Mouse (Mus musculus) mature B cell (primary cell): Measurements from ENCODE around the gene Rnf223.

Experiments used
- in situ Hi-C: fragments of 300-500 bp; cut with MboI; formaldehyde crosslinking; loops from 2 replicates; pipeline ENCODE4 v1.14.3; 2019

The Rnf223 gene

DNA sequence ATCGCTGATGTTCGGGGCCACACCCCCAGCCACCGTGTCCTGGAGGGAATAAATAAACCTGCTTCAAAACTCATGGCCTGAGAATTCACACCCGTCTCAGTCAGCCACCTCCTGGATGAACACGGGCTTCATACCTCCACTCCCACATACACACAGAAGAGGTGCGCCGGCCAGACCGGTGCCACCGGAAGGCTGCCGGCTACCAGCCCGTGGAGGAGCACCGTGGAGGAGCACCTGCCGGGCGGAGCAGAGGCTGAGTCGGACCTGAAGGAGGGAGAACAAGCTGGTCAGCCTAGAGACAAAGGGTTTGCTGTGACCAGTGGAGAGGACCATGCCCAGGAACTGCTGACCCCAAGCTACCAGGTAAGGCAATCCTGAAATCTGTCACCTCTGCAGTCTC is at the start of gene Rnf223:
Rnf223 (plus strand) TSS at position 78 of the 400 bp plus-strand sequence.
- in situ Hi-C loops, result no loop called here

DNA sequence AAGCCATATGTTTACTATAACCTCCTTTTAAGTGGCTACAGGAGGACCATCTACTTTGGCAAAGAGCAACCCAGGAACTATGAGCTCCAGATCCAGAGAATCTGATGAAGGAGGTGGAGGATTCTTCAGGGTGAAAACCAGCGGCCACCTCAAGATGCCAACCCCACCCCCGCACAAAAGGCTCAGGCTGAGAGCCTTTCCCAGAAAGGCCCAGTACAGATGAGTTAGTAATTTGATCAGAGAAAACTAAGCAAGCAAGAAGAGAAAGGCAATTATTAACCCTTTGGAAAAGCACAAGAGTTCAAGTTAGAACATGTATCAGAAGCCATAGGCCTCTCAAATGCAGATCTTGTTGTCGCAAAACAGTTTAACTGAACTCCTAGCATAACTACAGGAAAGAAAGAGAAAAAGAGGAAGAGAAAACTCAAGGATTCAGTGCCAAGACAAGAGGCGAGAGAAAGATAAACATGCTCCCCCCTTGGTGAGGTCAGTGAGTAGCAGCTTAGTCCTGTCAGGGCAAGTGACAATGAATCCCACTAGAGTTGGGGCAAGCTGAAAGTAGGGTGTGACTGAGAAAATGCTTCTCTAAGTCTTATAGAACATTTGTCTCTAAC is 47.6 kb upstream of the Rnf223 start:
- in situ Hi-C loops, result no loop called here

- in situ Hi-C loops, result no loop called here
These were observed 47.0 kb upstream of the Rnf223 start for GRCm38 (mm10) chr4:156083348-156083747.

GRCm38 (mm10) chr4:156084096-156084879 is 46.0 kb upstream of the Rnf223 start:
- in situ Hi-C loops, result no loop called here

GRCm38 (mm10) chr4:156085256-156085655 is 45.1 kb upstream of the Rnf223 start:
- in situ Hi-C loops, result no loop called here

DNA sequence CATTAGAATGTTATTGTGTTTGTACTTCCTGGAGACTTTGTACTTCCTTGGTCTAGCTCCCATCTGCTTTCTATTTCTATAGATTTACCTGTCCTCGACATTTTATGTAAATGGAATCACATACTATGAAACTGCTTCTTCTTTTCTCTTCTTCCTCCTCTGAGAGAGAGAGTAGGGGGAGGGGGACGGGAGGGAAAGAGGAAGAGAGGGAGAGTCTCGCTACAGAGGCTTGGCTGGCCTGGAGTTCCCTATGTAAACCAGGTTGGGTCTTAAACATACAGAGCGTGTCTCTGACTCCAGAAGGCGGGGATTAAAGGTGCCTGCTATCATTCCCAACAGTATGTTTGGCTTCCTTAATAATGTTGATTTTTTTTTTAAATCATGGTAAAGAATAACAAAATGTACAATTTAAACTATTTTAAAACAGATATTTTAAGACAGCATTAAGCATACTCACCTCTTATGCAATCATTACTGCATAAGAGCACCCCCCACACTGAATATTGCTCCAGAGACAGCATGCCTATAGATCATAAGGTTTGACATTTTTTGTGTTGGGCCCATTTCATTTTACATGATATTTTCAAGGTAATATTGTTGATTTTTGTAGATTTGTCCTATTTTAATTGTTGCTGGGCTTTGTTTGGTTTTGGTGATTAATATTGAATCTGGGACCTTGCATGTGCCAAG is 42.8 kb upstream of the Rnf223 start:
- in situ Hi-C loops, result no loop called here

GRCm38 (mm10) chr4:156091236-156091635 is 39.1 kb upstream of the Rnf223 start:
- in situ Hi-C loops, result no loop called here

GRCm38 (mm10) chr4:156092765-156093164 is 37.5 kb upstream of the Rnf223 start:
- in situ Hi-C loops, result no loop called here

DNA sequence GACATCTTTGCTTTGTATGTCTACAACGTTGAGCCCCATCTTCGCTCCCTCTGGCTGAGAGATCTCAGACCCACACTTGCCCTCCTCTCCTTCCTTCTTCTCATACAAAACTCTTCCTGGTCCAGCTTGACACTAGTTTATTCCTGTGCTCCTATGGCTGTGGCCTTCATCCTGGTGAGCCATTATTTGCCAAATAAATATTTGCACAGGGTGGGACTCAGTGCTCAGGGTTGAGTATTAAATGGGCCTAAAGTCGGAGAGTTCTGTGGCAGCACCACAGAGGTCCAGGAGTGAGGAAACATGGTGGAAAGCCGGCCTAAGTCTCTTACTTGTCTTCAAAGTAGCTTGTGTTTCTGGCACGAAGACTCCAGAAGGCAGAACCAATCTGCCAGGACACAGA is 36.6 kb upstream of the Rnf223 start:
- in situ Hi-C loops, result no loop called here

DNA sequence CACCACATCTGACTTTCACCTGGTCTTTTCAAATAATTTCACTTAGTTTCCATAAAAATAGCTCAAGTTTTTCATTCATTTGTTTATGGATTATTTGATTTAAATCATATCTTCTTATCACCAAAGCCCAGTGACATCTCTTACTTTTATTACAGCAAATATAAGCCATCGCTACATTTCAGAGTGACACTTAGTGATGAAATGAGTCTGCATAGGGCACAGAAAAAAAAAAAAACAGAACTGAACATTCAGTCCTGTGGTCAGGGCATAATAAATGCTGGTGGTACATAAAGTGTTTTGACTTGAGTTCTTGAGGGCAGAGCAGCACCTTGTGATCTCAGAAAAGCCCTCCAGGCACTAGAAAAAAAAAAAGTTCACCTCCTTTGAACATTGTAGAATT is 34.1 kb upstream of the Rnf223 start:
- in situ Hi-C loops, result no loop called here

- in situ Hi-C loops, result no loop called here
These were observed 32.4 kb upstream of the Rnf223 start for GRCm38 (mm10) chr4:156097770-156098366.

GRCm38 (mm10) chr4:156099427-156099826 is 30.9 kb upstream of the Rnf223 start:
- in situ Hi-C loops, result no loop called here

- in situ Hi-C loops, result no loop called here
These were observed 29.8 kb upstream of the Rnf223 start for GRCm38 (mm10) chr4:156100501-156100900.

DNA sequence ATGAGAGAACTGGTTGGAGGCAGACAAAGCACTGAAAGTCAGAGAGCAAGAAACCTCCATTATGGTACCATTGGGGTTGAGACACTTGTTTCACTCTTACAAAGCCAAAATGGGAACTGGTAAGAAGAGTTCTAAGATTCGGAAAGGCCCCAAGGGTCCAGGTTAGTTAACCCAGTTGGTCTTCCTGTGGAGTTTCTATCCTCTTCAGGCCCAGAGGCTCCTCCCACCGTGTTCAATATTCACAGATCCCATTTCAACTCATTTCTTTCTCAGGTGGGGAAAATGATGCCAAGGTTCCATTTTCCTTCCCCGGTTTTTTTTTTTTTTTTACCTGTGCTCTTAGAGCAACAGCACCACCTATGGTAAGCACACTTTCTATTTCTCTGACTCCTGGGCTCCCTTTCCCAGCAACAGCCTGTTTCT is 28.8 kb upstream of the Rnf223 start:
- in situ Hi-C loops, result no loop called here

GRCm38 (mm10) chr4:156103342-156103741 is 27.0 kb upstream of the Rnf223 start:
- in situ Hi-C loops, result no loop called here

GRCm38 (mm10) chr4:156108606-156109546 is 21.4 kb upstream of the Rnf223 start:
- in situ Hi-C loops, result no loop called here

GRCm38 (mm10) chr4:156109570-156110331 is 20.6 kb upstream of the Rnf223 start, which contains the start of gene 9430015G10Rik:
9430015G10Rik (plus strand) TSS chr4:156109982.
- in situ Hi-C loops, result loop anchor here (10.0 kb wide), 1 partner anchor 85 kb away; the partner anchor contains the start of gene Agrn

DNA sequence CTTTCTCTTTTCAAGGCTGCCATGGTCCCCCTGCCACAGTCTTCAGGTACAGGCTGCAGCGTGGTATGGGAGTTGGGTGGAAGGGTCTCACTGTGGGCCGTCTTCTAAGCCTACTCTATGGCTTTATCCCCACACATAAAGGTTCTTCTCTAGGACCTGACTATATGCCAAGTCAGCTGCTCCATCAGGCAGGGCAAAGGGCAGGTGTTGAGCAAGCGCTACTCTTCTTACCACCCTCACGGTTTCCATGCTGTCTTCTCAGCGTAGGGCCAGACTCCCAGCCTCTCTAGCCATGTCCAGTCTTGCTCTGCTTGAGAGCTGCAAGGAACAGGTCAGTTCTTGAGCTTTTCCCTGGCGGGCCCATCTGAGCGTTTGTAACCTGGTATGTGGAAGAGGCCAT is 6.2 kb upstream of the Rnf223 start:
- in situ Hi-C loops, result no loop called here

DNA sequence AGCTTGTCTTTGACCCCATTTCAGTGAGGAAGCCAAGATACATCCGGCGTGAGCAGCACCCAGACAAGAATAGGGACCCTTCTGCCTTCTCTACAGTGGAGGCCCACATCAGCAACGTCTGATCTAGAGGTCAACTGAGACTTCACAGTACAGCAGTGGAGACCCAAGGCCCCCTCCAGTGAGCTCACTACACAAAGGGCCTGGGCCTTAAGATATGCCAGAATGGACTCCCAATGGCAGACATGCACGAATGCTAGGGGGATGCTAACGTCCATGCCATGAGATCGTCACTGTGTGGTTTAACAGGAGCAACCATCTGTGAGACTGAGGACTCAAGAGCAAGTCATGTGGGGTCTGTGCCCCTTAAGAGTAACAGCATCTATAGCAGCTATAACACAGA is 4.9 kb upstream of the Rnf223 start:
- in situ Hi-C loops, result no loop called here

DNA sequence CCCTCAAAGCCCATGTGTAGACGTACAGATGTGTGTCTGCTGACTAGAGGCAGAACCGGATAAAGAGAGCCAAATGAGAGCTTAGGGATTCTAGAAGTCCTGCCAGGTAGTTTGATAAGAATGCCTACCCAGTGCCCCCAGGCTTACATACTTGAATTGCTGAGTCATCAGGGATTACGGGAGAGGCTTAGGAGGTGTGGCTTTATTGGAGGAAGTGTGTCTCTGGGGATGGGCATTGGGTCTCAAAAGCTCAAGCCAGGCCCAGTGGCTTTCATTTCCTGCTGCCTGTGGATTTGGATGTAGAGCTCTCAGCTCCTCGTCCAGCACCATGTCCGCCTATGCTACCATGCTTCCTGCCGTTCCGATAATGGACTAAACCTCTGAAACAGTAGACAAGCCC is 3.5 kb upstream of the Rnf223 start:
- in situ Hi-C loops, result no loop called here
